Mouse (Mus musculus): ENCODE measurements around the gene Cdh3.

DNA sequence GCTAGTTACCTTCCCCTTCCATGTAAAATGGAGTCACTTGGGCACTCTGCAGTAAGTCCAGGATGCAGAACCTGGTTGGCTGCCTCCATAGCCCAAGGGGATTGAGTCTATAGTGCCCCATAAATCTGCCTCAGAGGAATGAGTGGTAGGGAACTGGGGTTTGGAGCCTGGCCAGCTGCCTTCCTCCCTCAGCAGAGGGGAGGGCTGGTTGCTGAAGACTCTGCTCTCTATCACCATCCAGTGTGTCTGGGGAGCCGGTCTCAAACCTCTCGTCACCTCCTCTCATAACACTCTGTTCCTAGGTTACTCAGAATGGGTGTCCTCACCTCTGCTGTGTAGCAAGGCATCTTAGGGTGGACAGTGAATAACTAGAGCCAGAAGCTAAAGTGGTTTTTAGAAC, 5.9 kb downstream of the Cdh3 start:
- TF ChIP-seq TAL1 (IDR thresholded peaks at IDR 0.05; ENCODE audit: low read length) (no peak), GATA1 (IDR thresholded peaks at IDR 0.05; ENCODE audit: low read length) (no peak)
